Mouse (Mus musculus) limb, embryonic 13.5 days (tissue): Measurements from ENCODE around the gene Pde4d. TPM values are rescaled to one million over a fixed set of nuclear protein-coding genes. Genes with fewer than 3 reads are reported as not detected.

Experiments used
- ATAC-seq: fragments of 200-750 bp; cut with Nextera tagmentation; 2 replicates; pipeline ENCODE4 v1.8.0; 2017; ENCODE audit warnings: low read depth, moderate number of reproducible peaks, moderate TSS enrichment; ENCODE audit not compliant: low FRiP score
- H3K27ac ChIP-seq: fragments of 300-500 bp; sonication (generic); 2 replicates; pipeline ENCODE4 v1.5.1; 2015; ENCODE audit warnings: inconsistent platforms, mild to moderate bottlenecking, moderate library complexity
- H3K27me3 ChIP-seq: fragments of 300-500 bp; sonication (generic); 2 replicates; pipeline ENCODE4 v1.6.1; 2015; ENCODE audit warnings: mild to moderate bottlenecking, inconsistent platforms
- H3K36me3 ChIP-seq: fragments of 300-500 bp; sonication (generic); 2 replicates; pipeline ENCODE4 v1.6.1; 2015; ENCODE audit warnings: inconsistent platforms, mild to moderate bottlenecking, moderate library complexity
- H3K4me1 ChIP-seq: fragments of 300-500 bp; sonication (generic); 2 replicates; pipeline ENCODE4 v1.6.1; 2015; ENCODE audit warnings: inconsistent platforms
- H3K4me2 ChIP-seq: fragments of 300-500 bp; sonication (generic); replicated peaks from 2 replicates; pipeline ENCODE4 v1.6.1; 2015; ENCODE audit warnings: inconsistent platforms, mild to moderate bottlenecking, moderate library complexity
- H3K4me3 ChIP-seq: fragments of 300-500 bp; sonication (generic); 2 replicates; pipeline ENCODE4 v1.5.1; 2015; ENCODE audit warnings: moderate library complexity, mild to moderate bottlenecking, inconsistent platforms
- H3K9ac ChIP-seq: fragments of 300-500 bp; sonication (generic); 2 replicates; pipeline ENCODE4 v1.6.1; 2015; ENCODE audit warnings: mild to moderate bottlenecking, inconsistent platforms
- H3K9me3 ChIP-seq: fragments of 300-500 bp; sonication (generic); 2 replicates; pipeline ENCODE4 v1.6.1; 2016; ENCODE audit warnings: inconsistent platforms
- WGBS: fragments of 180-500 bp; shearing (Covaris S2); methylation state at CpG from one replicate; pipeline ENCODE4 v1.1.7; 2015; 5-methylcytosine and 5-hydroxymethylcytosine counted together
- microRNA counts: library from miRNA; unstranded; fragments of <30 nt; microRNA quantifications from one replicate; lab custom pipeline; 2016
- microRNA-seq: library from miRNA; unstranded; fragments of <30 nt; microRNA quantifications from one replicate; pipeline ENCODE4, GENCODE M21; 2016
- polyA plus RNA-seq: library from polyadenylated mRNA; unstranded; fragments of >200 nt; fragmentation: Nextera tagmentation; extraction: Ambion mirVana; gene quantifications from 2 replicates; pipeline ENCODE4 v1.2.1, GENCODE M21; 2015

Gene Pde4d
- polyA plus RNA-seq, 1 experiment from 2014 or later, result 22.3 TPM

DNA sequence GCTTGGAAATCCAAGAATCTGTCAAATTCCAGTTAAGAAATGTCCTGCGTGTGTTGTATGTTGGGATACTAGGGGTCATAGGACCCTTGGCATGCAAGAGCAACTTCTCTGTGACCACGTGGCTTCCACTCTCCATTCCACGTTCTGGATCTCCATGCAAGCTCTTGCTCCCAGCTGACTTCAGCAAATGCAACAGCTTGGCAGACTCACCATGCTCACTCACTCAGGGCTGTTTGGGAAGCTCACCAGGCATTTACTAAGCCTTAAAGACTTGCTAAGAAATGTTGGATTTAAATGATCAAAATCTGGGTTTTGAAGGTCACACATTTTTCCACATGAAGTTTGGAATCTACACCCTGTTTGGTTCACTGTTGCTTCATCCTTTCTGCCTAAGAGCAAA is 1552.3 kb downstream of the Pde4d start:
- no peak overlapping the region for H3K4me2 ChIP-seq
- peaks cover 7% of the 10 kb centered on the region; the same call in 1 of the 2 replicates for H3K27me3 ChIP-seq
- no peak overlapping the region for H3K4me3 ChIP-seq
- no peaks in the 10 kb centered on the region for H3K9me3 ChIP-seq
- H3K4me1 ChIP-seq, result no peaks in the 10 kb centered on the region
- no peak for ATAC-seq
- H3K27ac ChIP-seq, result no peak overlapping the region
- H3K9ac ChIP-seq, result no peak overlapping the region
- WGBS, result 89% methylated on average over 3 of the region's 3 CpGs
- H3K36me3 ChIP-seq, result no peaks in the 10 kb centered on the region

MicroRNAs encoded within 50 kb of the gene (microRNA counts, 519-probe panel; counts per million panel counts)
- microRNA mmu-miR-1904 (lab: Ali Mortazavi, UCI) (not detected), microRNA mmu-miR-582-3p (lab: Ali Mortazavi, UCI) (1,375 counts per million, percentile 14 among the panel's probes with 10 or more counts), microRNA mmu-miR-582-5p (lab: Ali Mortazavi, UCI) (2,648 counts per million, percentile 40 among the panel's probes with 10 or more counts)

Small RNA genes within 50 kb of the gene (microRNA-seq; reads per million reads assigned to microRNA genes)
- gene Mir1904, result not detected
- gene Mir582, result 27.5 reads per million, percentile 39 among the genes with 10 or more reads in this experiment

Other genes starting within 250 kb of the Pde4d start
- gene Elovl7, start 235.5 kb upstream of the Pde4d start, polyA plus RNA-seq, result 1.8 and 2.2 TPM in 2 replicates
- 9.7 and 10.8 TPM in 2 replicates for gene Depdc1b, start 133.6 kb upstream of the Pde4d start, polyA plus RNA-seq